Mouse (Mus musculus): ENCODE data around the gene Rhof. TPM values are rescaled to one million over a fixed set of nuclear protein-coding genes. Genes with fewer than 3 reads are reported as not detected.

Gene Rhof
- total RNA-seq (2012; rRNA removed) = 2.3 and 2.5 TPM in 2 replicates

GRCm38 (mm10) chr5:123132308-123133071 lies at the start of gene Rhof:
Gene Rhof (minus strand): TSS chr5:123132692.
- H3K4me3 ChIP-seq (ENCODE audit: insufficient read depth in 1 of 2, low read depth in 1 of 2, low read length in 2 of 2, poor library complexity in 1 of 2, severe bottlenecking in 1 of 2) = peak within 1 kb of the TSS; percentile 60 to 84
- H3K36me3 ChIP-seq (ENCODE audit: control insufficient read depth, insufficient read depth, low read length, poor library complexity, severe bottlenecking) = peaks cover 6% of the 10 kb centered on the region
- peak within 1 kb of the TSS; percentile 56 for H3K9ac ChIP-seq (ENCODE audit: insufficient read depth, low read depth, low read length, poor library complexity, severe bottlenecking)
- in situ Hi-C loops (cut with MboI; ENCODE audit: low sequenced_read_pairs in 2 of 2, unreplicated experiment in 2 of 2) = loop anchor here in 1 of 2 experiments (5.0 kb wide), 1 partner anchor 35 kb away; the partner anchor contains the start of gene Psmd9
- H3K4me1 ChIP-seq (ENCODE audit: control insufficient read depth in 2 of 2, insufficient read depth in 2 of 2, low read length in 2 of 2, poor library complexity in 1 of 2) = peaks cover 0 to 7% of the 10 kb centered on the region in 2 experiments; a peak in 1 of 4 replicates
- H3K9me3 ChIP-seq (ENCODE audit: control insufficient read depth, insufficient read depth, low read depth, low read length) = no peaks in the 10 kb centered on the region
- TF ChIP-seq HCFC1 (IDR thresholded peaks at IDR 0.05; ENCODE audit: borderline replicate concordance, insufficient read depth, low read length) (peak; percentile 52; the same call in 1 of the 2 replicates), ZC3H11A (IDR thresholded peaks at IDR 0.05; ENCODE audit: borderline replicate concordance, low read depth, low read length) (no peak)
- DNase-seq (ENCODE audit: low read depth, low spot score) = peak; percentile 90
- no peak within 1 kb of the TSS; the same call in 1 of the 2 replicates for H3K27ac ChIP-seq (ENCODE audit: insufficient read depth, low read depth, low read length, poor library complexity, severe bottlenecking)

- no peak overlapping the region for H3K9ac ChIP-seq (ENCODE audit: insufficient read depth, low read depth, low read length, poor library complexity, severe bottlenecking)
- no peak for DNase-seq (ENCODE audit: low read depth, low spot score)
- no peaks in the 10 kb centered on the region; a peak in 1 of 4 replicates for H3K4me1 ChIP-seq (ENCODE audit: control insufficient read depth in 2 of 2, insufficient read depth in 2 of 2, low read length in 2 of 2, poor library complexity in 1 of 2)
- no peaks in the 10 kb centered on the region for H3K36me3 ChIP-seq (ENCODE audit: control insufficient read depth, insufficient read depth, low read length, poor library complexity, severe bottlenecking)
- H3K27ac ChIP-seq (ENCODE audit: insufficient read depth, low read depth, low read length, poor library complexity, severe bottlenecking) = no peak overlapping the region
- H3K9me3 ChIP-seq (ENCODE audit: control insufficient read depth, insufficient read depth, low read depth, low read length) = no peaks in the 10 kb centered on the region
- TF ChIP-seq HCFC1 (IDR thresholded peaks at IDR 0.05; ENCODE audit: borderline replicate concordance, insufficient read depth, low read length) (no peak), ZC3H11A (IDR thresholded peaks at IDR 0.05; ENCODE audit: borderline replicate concordance, low read depth, low read length) (no peak), CHD2 (IDR thresholded peaks at IDR 0.05; ENCODE audit: low read depth, low read length) (no peak), ZNF384 (IDR thresholded peaks at IDR 0.05; ENCODE audit: low read depth, low read length) (no peak), MAFK (IDR thresholded peaks at IDR 0.05; ENCODE audit: insufficient read depth, low read depth, low read length) (no peak)
- in situ Hi-C loops (cut with MboI; ENCODE audit: low sequenced_read_pairs in 2 of 2, unreplicated experiment in 2 of 2) = no loop called here
- no peak overlapping the region for H3K4me3 ChIP-seq (ENCODE audit: insufficient read depth in 1 of 2, low read depth in 1 of 2, low read length in 2 of 2, poor library complexity in 1 of 2, severe bottlenecking in 1 of 2)
Observed at GRCm38 (mm10) chr5:123181536-123181935, 49.0 kb upstream of the Rhof start.

- no peak overlapping the region for H3K4me3 ChIP-seq (ENCODE audit: insufficient read depth in 1 of 2, low read depth in 1 of 2, low read length in 2 of 2, poor library complexity in 1 of 2, severe bottlenecking in 1 of 2)
- no peaks in the 10 kb centered on the region for H3K36me3 ChIP-seq (ENCODE audit: control insufficient read depth, insufficient read depth, low read length, poor library complexity, severe bottlenecking)
- TF ChIP-seq ZC3H11A (IDR thresholded peaks at IDR 0.05; ENCODE audit: borderline replicate concordance, low read depth, low read length) (no peak), ZNF384 (IDR thresholded peaks at IDR 0.05; ENCODE audit: low read depth, low read length) (no peak), MAFK (IDR thresholded peaks at IDR 0.05; ENCODE audit: insufficient read depth, low read depth, low read length) (no peak), CHD2 (IDR thresholded peaks at IDR 0.05; ENCODE audit: low read depth, low read length) (no peak), HCFC1 (IDR thresholded peaks at IDR 0.05; ENCODE audit: borderline replicate concordance, insufficient read depth, low read length) (no peak)
- no peak for DNase-seq (ENCODE audit: low read depth, low spot score)
- H3K9ac ChIP-seq (ENCODE audit: insufficient read depth, low read depth, low read length, poor library complexity, severe bottlenecking) = no peak overlapping the region
- no peaks in the 10 kb centered on the region; a peak in 1 of 4 replicates for H3K4me1 ChIP-seq (ENCODE audit: control insufficient read depth in 2 of 2, insufficient read depth in 2 of 2, low read length in 2 of 2, poor library complexity in 1 of 2)
- in situ Hi-C loops (cut with MboI; ENCODE audit: low sequenced_read_pairs in 2 of 2, unreplicated experiment in 2 of 2) = no loop called here
- H3K9me3 ChIP-seq (ENCODE audit: control insufficient read depth, insufficient read depth, low read depth, low read length) = no peaks in the 10 kb centered on the region
- H3K27ac ChIP-seq (ENCODE audit: insufficient read depth, low read depth, low read length, poor library complexity, severe bottlenecking) = no peak overlapping the region
Observed at GRCm38 (mm10) chr5:123180390-123180789, 47.9 kb upstream of the Rhof start.

GRCm38 (mm10) chr5:123178792-123179191 lies 46.3 kb upstream of the Rhof start:
- no peak for TF ChIP-seq MAFK (IDR thresholded peaks at IDR 0.05; ENCODE audit: insufficient read depth, low read depth, low read length)
- TF ChIP-seq CHD2 (IDR thresholded peaks at IDR 0.05; ENCODE audit: low read depth, low read length) = no peak
- TF ChIP-seq ZNF384 (IDR thresholded peaks at IDR 0.05; ENCODE audit: low read depth, low read length) = no peak
- TF ChIP-seq ZC3H11A (IDR thresholded peaks at IDR 0.05; ENCODE audit: borderline replicate concordance, low read depth, low read length) = no peak
- no peak for TF ChIP-seq HCFC1 (IDR thresholded peaks at IDR 0.05; ENCODE audit: borderline replicate concordance, insufficient read depth, low read length)
- no peak overlapping the region for H3K27ac ChIP-seq (ENCODE audit: insufficient read depth, low read depth, low read length, poor library complexity, severe bottlenecking)
- no peak for DNase-seq (ENCODE audit: low read depth, low spot score)
- H3K4me3 ChIP-seq (ENCODE audit: insufficient read depth in 1 of 2, low read depth in 1 of 2, low read length in 2 of 2, poor library complexity in 1 of 2, severe bottlenecking in 1 of 2) = no peak overlapping the region
- H3K36me3 ChIP-seq (ENCODE audit: control insufficient read depth, insufficient read depth, low read length, poor library complexity, severe bottlenecking) = no peaks in the 10 kb centered on the region
- H3K9ac ChIP-seq (ENCODE audit: insufficient read depth, low read depth, low read length, poor library complexity, severe bottlenecking) = no peak overlapping the region
- in situ Hi-C loops (cut with MboI; ENCODE audit: low sequenced_read_pairs in 2 of 2, unreplicated experiment in 2 of 2) = loop anchor here in 1 of 2 experiments (10.0 kb wide), 1 partner anchor 114 kb away; the partner anchor contains the start of gene Tmem120b
- H3K9me3 ChIP-seq (ENCODE audit: control insufficient read depth, insufficient read depth, low read depth, low read length) = no peaks in the 10 kb centered on the region
- H3K4me1 ChIP-seq (ENCODE audit: control insufficient read depth in 2 of 2, insufficient read depth in 2 of 2, low read length in 2 of 2, poor library complexity in 1 of 2) = no peaks in the 10 kb centered on the region; a peak in 1 of 4 replicates
